Mouse (Mus musculus) limb, embryonic 15.5 days (tissue): Measurements from ENCODE around the gene Syne3. TPM values are rescaled to one million over a fixed set of nuclear protein-coding genes. Genes with fewer than 3 reads are reported as not detected.

Source experiments
- ATAC-seq: fragments of 200-750 bp; cut with Nextera tagmentation; 2 replicates; pipeline ENCODE4 v1.8.0; 2017; ENCODE audit warnings: low read depth, moderate TSS enrichment; ENCODE audit not compliant: insufficient number of reproducible peaks, low FRiP score, low TSS enrichment
- H3K27ac ChIP-seq: fragments of 300-500 bp; sonication (generic); 2 replicates; pipeline ENCODE4 v1.5.1; 2015; ENCODE audit warnings: moderate library complexity, mild to moderate bottlenecking, inconsistent platforms
- H3K27me3 ChIP-seq: fragments of 300-500 bp; sonication (generic); 2 replicates; pipeline ENCODE4 v1.6.1; 2015; ENCODE audit warnings: inconsistent platforms
- H3K36me3 ChIP-seq: fragments of 300-500 bp; sonication (generic); 2 replicates; pipeline ENCODE4 v1.6.1; 2015; ENCODE audit warnings: inconsistent platforms
- H3K4me1 ChIP-seq: fragments of 300-500 bp; sonication (generic); 2 replicates; pipeline ENCODE4 v1.6.1; 2015; ENCODE audit warnings: inconsistent platforms
- H3K4me2 ChIP-seq: fragments of 300-500 bp; sonication (generic); 2 replicates; pipeline ENCODE4 v1.6.1; 2015; ENCODE audit warnings: mild to moderate bottlenecking, inconsistent platforms
- H3K4me3 ChIP-seq: fragments of 300-500 bp; sonication (generic); 2 replicates; pipeline ENCODE4 v1.5.1; 2015; ENCODE audit warnings: mild to moderate bottlenecking, inconsistent platforms
- H3K9ac ChIP-seq: fragments of 300-500 bp; sonication (generic); 2 replicates; pipeline ENCODE4 v1.6.1; 2015; ENCODE audit warnings: inconsistent platforms
- H3K9me3 ChIP-seq: fragments of 300-500 bp; sonication (generic); 2 replicates; pipeline ENCODE4 v1.6.1; 2016; ENCODE audit warnings: inconsistent platforms
- WGBS: fragments of 180-500 bp; shearing (Covaris S2); methylation state at CpG from one replicate; pipeline ENCODE4 v1.1.7; 2015; 5-methylcytosine and 5-hydroxymethylcytosine counted together
- polyA plus RNA-seq: library from polyadenylated mRNA; unstranded; fragments of >200 nt; fragmentation: Nextera tagmentation; extraction: Ambion mirVana; gene quantifications from 2 replicates; pipeline ENCODE4 v1.2.1, GENCODE M21; 2015

Gene Syne3
- polyA plus RNA-seq, 1 experiment from 2014 or later, result 3.3 TPM

DNA sequence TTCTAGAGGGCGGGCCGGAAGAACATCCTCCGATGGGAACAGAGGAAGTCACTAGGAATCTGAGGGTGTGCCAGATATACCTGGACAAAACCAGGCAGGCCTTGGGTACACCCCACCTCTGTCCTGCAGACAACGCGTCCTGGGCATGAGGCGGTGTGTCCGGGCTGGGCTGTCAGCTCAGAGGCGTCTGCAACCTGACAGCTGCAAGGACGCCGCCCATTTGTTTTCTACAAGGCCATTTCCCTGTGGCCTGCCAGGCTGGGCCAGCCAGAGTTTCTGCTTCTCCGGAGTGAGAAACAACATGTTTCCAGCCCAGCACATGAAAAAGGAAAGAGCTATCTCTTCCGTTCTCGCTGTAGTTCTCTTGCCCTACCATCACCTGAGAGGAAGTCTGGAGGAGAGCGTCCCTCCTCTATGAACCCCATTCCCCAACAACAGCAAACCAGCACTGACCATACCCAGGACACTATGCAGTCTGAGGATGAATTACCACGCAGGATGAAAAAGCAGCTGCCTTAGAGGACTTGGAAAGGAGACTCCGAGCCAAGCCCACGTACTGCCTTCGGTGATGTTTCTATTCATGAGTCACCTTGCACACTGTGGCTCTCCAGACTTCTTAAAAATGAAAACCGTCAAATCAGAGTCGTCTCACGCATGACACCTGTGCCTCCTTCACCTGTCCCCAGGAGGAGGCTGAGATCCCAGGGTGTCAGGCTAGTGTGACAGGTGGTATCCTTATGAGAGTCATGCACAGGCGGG is 4.5 kb downstream of the Syne3 start:
- Histone ChIP-seq H3K36me3 (no peaks in the 10 kb centered on the region), H3K9ac (no peak overlapping the region), H3K4me1 (peaks cover 48% of the 10 kb centered on the region), H3K9me3 (no peaks in the 10 kb centered on the region), H3K4me2 (no peak overlapping the region), H3K4me3 (no peak overlapping the region), H3K27ac (peak overlapping the region; percentile 33; the same call in 1 of the 2 replicates), H3K27me3 (0 out of 2 replicates have a peak, but pooled peaks cover 4% of the 10 kb centered on the region)
- WGBS, result 67% methylated on average over 22 of the region's 22 CpGs
- ATAC-seq, result no peak

GRCm38 (mm10) chr12:105003715-105004114 is 5.9 kb downstream of the Syne3 start:
- H3K9me3 ChIP-seq, result no peaks in the 10 kb centered on the region
- no peaks in the 10 kb centered on the region for H3K27me3 ChIP-seq
- 50% methylated on average over 3 of the region's 3 CpGs for WGBS
- no peak overlapping the region for H3K9ac ChIP-seq
- peaks cover 38% of the 10 kb centered on the region for H3K4me1 ChIP-seq
- peak overlapping the region; percentile 47 for H3K27ac ChIP-seq
- no peak overlapping the region for H3K4me2 ChIP-seq
- H3K4me3 ChIP-seq, result no peak overlapping the region
- ATAC-seq, result no peak
- H3K36me3 ChIP-seq, result no peaks in the 10 kb centered on the region

GRCm38 (mm10) chr12:105003158-105003557 is 6.5 kb downstream of the Syne3 start:
- peak; percentile 47; the same call in 1 of the 2 replicates for ATAC-seq
- no peaks in the 10 kb centered on the region for H3K27me3 ChIP-seq
- no peaks in the 10 kb centered on the region for H3K9me3 ChIP-seq
- H3K4me1 ChIP-seq, result peaks cover 33% of the 10 kb centered on the region
- no peak overlapping the region for H3K9ac ChIP-seq
- peak overlapping the region; percentile 47; the same call in 1 of the 2 replicates for H3K27ac ChIP-seq
- H3K4me3 ChIP-seq, result no peak overlapping the region
- WGBS, result 35% methylated on average over 9 of the region's 9 CpGs
- H3K36me3 ChIP-seq, result no peaks in the 10 kb centered on the region
- H3K4me2 ChIP-seq, result no peak overlapping the region

DNA sequence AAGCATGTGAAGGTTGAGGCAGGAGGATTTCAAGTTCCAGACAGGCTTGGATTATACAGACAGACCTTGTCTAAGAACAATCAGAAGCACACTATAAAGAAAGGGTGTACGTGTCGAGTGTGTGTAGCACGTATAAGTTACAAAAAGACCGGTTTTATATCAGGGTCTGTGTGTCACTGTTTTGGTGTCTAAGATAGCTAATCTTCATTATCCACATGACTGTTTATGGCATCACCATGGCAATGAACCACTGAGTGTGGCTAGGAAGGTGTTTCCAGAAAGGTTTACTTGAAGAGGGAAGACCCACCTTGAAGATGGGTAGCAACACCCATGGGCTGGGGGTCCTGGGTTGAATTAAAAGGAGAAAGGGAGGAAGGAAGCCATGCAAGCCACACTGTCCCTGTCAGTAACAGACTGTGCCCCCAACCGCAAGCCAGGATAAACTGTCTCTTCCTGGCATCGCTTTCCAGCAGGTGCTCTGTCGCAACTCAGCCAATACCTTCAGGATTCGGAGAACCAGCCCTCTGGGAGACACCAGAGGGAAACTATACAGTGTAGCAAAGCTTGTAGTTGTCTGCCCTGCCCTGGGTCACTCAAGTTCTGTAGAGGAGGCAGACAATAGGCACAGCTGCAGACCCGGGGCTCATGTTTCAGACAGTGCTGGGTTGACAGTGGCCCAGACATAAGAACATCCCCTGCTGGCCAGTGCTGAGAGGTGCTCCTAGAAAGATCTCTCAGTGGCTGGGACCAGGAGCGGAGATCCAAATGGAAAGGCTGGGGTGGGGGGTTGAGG is 7.1 kb downstream of the Syne3 start:
- peak; percentile 69 for ATAC-seq
- Histone ChIP-seq H3K9ac (no peak overlapping the region), H3K36me3 (no peaks in the 10 kb centered on the region), H3K27ac (peak overlapping the region; percentile 22; the same call in 1 of the 2 replicates), H3K4me3 (no peak overlapping the region), H3K4me2 (no peak overlapping the region), H3K9me3 (no peaks in the 10 kb centered on the region), H3K27me3 (no peaks in the 10 kb centered on the region), H3K4me1 (peaks cover 27% of the 10 kb centered on the region)
- 69% methylated on average over 10 of the region's 10 CpGs for whole genome bisulfite sequencing

DNA sequence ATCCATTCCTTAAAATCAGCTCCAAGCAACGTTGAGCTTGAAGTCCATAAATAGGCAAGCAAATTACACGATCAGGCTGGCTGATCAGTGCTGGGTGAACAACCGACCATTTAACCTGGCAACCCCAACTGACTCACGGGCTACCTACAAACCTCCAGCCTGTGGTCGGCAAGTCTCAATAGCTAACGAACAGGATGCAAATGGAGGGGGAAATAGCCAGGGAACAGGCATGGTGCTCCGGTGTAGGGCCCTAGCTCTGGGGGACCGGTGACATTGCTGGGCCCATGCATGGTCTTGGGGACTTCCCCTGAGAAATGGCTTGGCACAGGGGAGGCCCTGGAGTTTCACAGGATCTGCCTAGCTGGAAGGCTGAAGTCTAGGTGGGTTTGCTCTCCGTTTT is 8.3 kb downstream of the Syne3 start:
- 81% methylated on average over 9 of the region's 9 CpGs for WGBS
- H3K4me3 ChIP-seq, result no peak overlapping the region
- H3K4me2 ChIP-seq, result no peak overlapping the region
- no peak overlapping the region for H3K9ac ChIP-seq
- no peaks in the 10 kb centered on the region for H3K36me3 ChIP-seq
- ATAC-seq, result no peak
- H3K27me3 ChIP-seq, result no peaks in the 10 kb centered on the region
- H3K27ac ChIP-seq, result no peak overlapping the region
- no peaks in the 10 kb centered on the region for H3K9me3 ChIP-seq
- H3K4me1 ChIP-seq, result peaks cover 25% of the 10 kb centered on the region

DNA sequence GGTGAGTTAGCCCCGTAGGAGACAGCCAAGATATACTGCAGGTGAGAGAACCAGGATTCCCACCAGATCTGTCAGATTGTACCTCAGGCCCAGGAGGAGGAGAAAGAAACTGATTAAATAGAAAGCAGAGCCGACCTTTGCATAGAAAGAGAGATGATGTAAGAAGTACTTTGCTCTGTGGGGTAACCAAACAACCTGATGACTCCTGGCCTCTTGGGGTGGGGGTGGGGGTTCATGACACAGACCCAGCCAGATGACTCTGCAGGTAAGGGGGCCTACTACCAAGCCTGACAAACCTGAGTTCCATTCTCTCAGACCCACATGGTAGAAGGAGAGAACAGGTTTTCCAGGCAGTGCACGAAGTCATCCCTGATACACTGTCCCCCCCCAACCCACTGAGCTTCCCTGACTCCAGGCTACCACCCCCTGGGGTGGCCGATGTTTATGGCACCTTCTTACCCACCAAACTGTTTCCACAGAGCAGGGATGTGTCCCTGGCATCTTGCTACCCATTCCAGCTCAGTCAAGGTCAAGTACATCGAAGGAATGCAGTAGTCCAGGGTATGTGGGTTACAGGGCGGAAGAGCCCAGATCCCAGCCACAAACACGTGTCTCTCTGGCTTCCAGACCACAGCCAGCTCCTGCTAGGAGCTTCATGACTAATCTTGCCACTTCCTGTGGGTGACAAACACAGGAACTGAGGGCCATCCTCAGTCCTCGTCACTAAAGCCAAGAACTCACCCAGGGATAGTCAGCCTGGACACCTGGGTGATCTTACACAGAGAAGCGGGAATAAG is 8.9 kb downstream of the Syne3 start:
- Histone ChIP-seq H3K4me2 (no peak overlapping the region), H3K9me3 (no peaks in the 10 kb centered on the region), H3K4me1 (peaks cover 25% of the 10 kb centered on the region), H3K36me3 (no peaks in the 10 kb centered on the region), H3K9ac (no peak overlapping the region), H3K27ac (no peak overlapping the region), H3K4me3 (no peak overlapping the region), H3K27me3 (no peaks in the 10 kb centered on the region)
- no peak for ATAC-seq
- WGBS, result 70% methylated on average over 9 of the region's 9 CpGs

DNA sequence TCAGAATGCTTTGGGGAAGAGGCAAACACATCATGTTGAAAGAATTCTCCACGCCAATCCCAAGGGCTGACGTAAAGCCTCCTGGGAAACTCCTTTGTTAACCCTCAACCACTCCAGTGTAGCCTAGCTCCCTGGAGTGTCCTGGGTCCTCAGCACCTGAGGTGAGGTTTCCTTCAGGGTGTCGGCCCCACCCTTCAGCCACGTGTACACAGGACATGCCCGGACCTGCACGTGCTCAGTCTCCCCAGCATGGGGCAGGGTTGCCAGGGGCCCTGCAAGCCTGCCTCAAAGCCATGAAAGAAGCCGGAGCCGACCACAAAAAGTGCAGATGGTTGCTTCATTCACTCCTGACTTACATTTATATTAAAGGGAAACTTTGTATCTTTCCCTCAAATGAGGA is 10.4 kb downstream of the Syne3 start:
- Histone ChIP-seq H3K36me3 (no peaks in the 10 kb centered on the region), H3K9me3 (no peaks in the 10 kb centered on the region), H3K9ac (no peak overlapping the region), H3K27me3 (no peaks in the 10 kb centered on the region; the same call in 1 of the 2 replicates), H3K4me2 (no peak overlapping the region), H3K27ac (no peak overlapping the region), H3K4me1 (peaks cover 20% of the 10 kb centered on the region), H3K4me3 (no peak overlapping the region)
- WGBS, result 56% methylated on average over 8 of the region's 8 CpGs
- ATAC-seq, result no peak

- H3K36me3 ChIP-seq, result no peaks in the 10 kb centered on the region
- H3K9me3 ChIP-seq, result no peaks in the 10 kb centered on the region
- no peak for ATAC-seq
- H3K27me3 ChIP-seq, result no peaks in the 10 kb centered on the region; the same call in 1 of the 2 replicates
- H3K4me3 ChIP-seq, result no peak overlapping the region
- H3K4me2 ChIP-seq, result no peak overlapping the region
- WGBS, result 80% methylated on average over 6 of the region's 6 CpGs
- H3K4me1 ChIP-seq, result peaks cover 14% of the 10 kb centered on the region
- H3K27ac ChIP-seq, result no peak overlapping the region
- H3K9ac ChIP-seq, result no peak overlapping the region
These were observed 11.1 kb downstream of the Syne3 start for GRCm38 (mm10) chr12:104998541-104998940.

- Histone ChIP-seq H3K9me3 (no peaks in the 10 kb centered on the region), H3K4me1 (peaks cover 6% of the 10 kb centered on the region), H3K27ac (no peak overlapping the region), H3K36me3 (no peaks in the 10 kb centered on the region), H3K4me2 (no peak overlapping the region), H3K9ac (no peak overlapping the region), H3K27me3 (no peaks in the 10 kb centered on the region; the same call in 1 of the 2 replicates), H3K4me3 (no peak overlapping the region)
- no peak for ATAC-seq
- WGBS, result 76% methylated on average over 10 of the region's 10 CpGs
These were observed 11.8 kb downstream of the Syne3 start for GRCm38 (mm10) chr12:104997641-104998293.

DNA sequence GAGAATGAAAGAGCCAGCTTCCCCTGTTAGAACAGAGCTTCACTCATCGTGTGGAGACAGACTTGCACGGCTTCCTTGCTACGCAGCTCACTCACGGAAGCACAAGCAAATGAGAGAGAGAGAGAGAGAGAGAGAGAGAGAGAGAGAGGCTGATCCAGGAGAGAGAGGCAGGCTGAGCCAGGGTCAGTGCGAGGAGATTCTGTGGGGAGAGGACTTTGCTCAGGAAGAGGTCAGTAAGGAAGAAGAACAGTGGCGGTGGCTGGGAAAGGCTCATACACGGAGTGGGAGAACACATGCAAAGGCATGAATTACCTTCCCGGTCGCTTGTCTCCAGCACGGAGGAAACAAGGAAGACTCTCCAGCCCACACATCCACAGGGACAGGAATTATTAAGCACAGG is 12.4 kb downstream of the Syne3 start:
- H3K4me2 ChIP-seq, result no peak overlapping the region
- H3K27ac ChIP-seq, result no peak overlapping the region
- no peak for ATAC-seq
- no peaks in the 10 kb centered on the region for H3K36me3 ChIP-seq
- no peaks in the 10 kb centered on the region for H3K9me3 ChIP-seq
- no peaks in the 10 kb centered on the region; the same call in 1 of the 2 replicates for H3K27me3 ChIP-seq
- peaks cover 6% of the 10 kb centered on the region for H3K4me1 ChIP-seq
- no peak overlapping the region for H3K4me3 ChIP-seq
- WGBS, result 79% methylated on average over 10 of the region's 10 CpGs
- H3K9ac ChIP-seq, result no peak overlapping the region

DNA sequence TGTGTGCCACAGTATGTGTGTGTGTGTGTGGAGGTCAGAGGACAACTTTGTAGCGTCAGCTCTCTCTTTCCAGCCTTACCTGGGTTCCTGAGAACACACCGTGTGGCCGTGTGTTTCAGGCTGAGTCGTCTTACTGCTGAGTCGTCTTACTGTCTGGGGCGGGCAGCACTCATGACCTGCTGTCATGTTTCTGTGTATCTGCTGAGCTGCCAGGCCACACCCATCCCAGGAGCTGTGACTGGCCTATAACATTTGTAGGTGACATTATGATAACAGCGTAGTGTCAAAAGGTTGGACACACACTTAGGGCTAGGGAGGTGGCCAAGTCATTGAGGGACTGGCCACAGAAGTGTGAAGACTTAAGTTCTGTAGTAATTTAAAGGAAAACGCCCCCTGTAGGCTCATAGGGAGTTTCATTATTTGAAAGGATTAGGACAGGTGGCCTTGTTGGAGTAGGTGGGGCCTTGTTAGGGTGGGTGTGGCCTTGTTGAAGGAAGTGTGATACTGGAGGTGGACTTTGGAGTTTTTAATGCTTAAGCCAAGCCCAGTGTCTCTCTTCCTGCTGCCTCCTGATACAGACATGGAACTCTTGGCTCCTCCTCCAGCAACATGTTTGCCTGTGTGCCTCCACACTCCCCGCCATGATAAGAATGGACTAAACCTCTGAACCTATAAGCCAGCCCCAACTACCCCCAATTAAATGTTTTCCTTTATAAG is 13.4 kb downstream of the Syne3 start:
- Histone ChIP-seq H3K9me3 (no peaks in the 10 kb centered on the region), H3K4me3 (no peak overlapping the region), H3K27ac (no peak overlapping the region), H3K4me2 (no peak overlapping the region), H3K4me1 (peaks cover 6% of the 10 kb centered on the region), H3K9ac (no peak overlapping the region), H3K27me3 (no peaks in the 10 kb centered on the region; the same call in 1 of the 2 replicates), H3K36me3 (no peaks in the 10 kb centered on the region)
- ATAC-seq, result no peak
- 78% methylated on average over 9 of the region's 9 CpGs for WGBS
